Comparison of ENCODE assay signal across 22 mouse cellular contexts in the genomic region with DNA sequence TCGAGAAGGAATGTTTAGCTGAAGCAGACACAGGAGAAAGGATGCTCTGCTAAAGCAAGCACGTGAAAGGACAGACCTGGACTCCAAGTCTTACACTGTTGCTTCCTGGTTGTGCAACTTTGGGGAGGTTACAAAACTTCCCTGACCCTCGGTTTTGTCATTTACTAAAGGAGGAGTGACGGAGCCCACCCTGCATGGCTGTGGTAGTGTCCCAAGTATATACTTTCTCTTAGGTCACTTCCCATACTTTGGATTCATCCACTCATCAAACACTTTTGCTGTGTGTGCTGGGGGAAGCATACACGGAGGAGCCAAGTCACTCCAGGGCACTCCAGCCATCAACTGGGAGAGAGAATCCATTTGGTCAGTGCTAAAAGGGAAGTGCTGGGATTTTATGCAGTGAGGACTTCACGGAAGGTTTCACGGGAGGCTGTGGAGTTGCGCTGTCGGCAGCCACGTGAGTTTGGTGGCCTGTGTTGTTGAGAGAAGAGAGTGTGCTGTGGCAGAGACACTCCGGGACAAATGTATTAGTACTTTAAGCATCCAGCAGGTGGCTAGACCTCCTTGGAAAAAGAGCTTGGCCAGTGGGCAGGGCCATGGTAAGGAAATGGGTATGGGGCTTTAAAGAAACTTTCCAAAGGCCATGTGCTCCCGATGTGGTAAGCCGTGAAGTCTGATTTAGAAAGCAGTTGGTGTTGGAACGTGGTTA.
DNase-seq lines count a peak whose midpoint lies in the region; ATAC-seq and TF ChIP-seq lines count a peak whose summit lies in the region.
"Had no signal": no experiment of that assay in that cellular context is flagged by ENCODE, and none has a peak within 500 bp of the region (broad histone marks: within the 10 kb centered on the region; RNA-seq: fewer than 3 reads in every experiment).

No protein-coding gene starts in this region.

- no peak for ATAC-seq in forebrain, postnatal 0 days
- no peak for ATAC-seq in forebrain, embryonic 14.5 days
- ATAC-seq in liver, embryonic 14.5 days (ENCODE audit: insufficient read depth) = no peak
- ATAC-seq in liver, embryonic 11.5 days (replicated peaks; ENCODE audit: low FRiP score) = no peak
- peak; percentile 38 for ATAC-seq in megakaryocyte progenitor cell, adult 5-6 weeks (replicated peaks; ENCODE audit: poor library complexity)
- ATAC-seq: forebrain, embryonic 15.5 days; intestine, embryonic 16.5 days; Patski had no signal

- no peak overlapping the region for H3K9ac ChIP-seq in forebrain, postnatal 0 days
- H3K9ac ChIP-seq in forebrain, embryonic 14.5 days (ENCODE audit: low read length) = no peak overlapping the region
- no peak overlapping the region for H3K9ac ChIP-seq in liver, embryonic 14.5 days (replicated peaks)
- no peak overlapping the region for H3K9ac ChIP-seq in liver, embryonic 11.5 days (ENCODE audit: low read depth, low read length)
- H3K9ac ChIP-seq: forebrain, embryonic 15.5 days; hindbrain, embryonic 12.5 days; liver, embryonic 15.5 days had no signal

- TF ChIP-seq CTCF in forebrain, postnatal 0 days (IDR thresholded peaks at IDR 0.05; ENCODE audit: low read depth) = peak; percentile 26
- TF ChIP-seq CTCF in liver, embryonic 14.5 days (IDR thresholded peaks at IDR 0.05; ENCODE audit: low read depth) = peak; percentile 55

- H3K4me3 ChIP-seq in forebrain, postnatal 0 days (ENCODE audit: low read depth, low read length) = no peak overlapping the region
- no peak overlapping the region for H3K4me3 ChIP-seq in forebrain, embryonic 14.5 days (ENCODE audit: low read depth, low read length)
- H3K4me3 ChIP-seq in liver, embryonic 14.5 days (ENCODE audit: insufficient read depth in 1 of 2, low read depth in 2 of 2, low read length in 2 of 2) = no peak overlapping the region
- no peak overlapping the region for H3K4me3 ChIP-seq in liver, embryonic 11.5 days (ENCODE audit: low read depth, low read length)
- H3K4me3 ChIP-seq: erythroblast, embryonic 14.5 days; forebrain, embryonic 15.5 days; hindbrain, embryonic 12.5 days; liver, embryonic 15.5 days had no signal

- H3K36me3 ChIP-seq in forebrain, postnatal 0 days (ENCODE audit: insufficient read depth) = no peaks in the 10 kb centered on the region
- H3K36me3 ChIP-seq in forebrain, embryonic 14.5 days (ENCODE audit: control insufficient read depth, insufficient read depth, low read length) = no peaks in the 10 kb centered on the region
- no peaks in the 10 kb centered on the region for H3K36me3 ChIP-seq in liver, embryonic 14.5 days (replicated peaks; ENCODE audit: control insufficient read depth, insufficient read depth, low read depth)
- H3K36me3 ChIP-seq in liver, embryonic 11.5 days (ENCODE audit: control insufficient read depth, insufficient read depth, low read length) = no peaks in the 10 kb centered on the region
- H3K36me3 ChIP-seq: forebrain, embryonic 15.5 days; hindbrain, embryonic 12.5 days; liver, embryonic 15.5 days had no signal

- H3K9me3 ChIP-seq in forebrain, postnatal 0 days (ENCODE audit: low read length) = no peaks in the 10 kb centered on the region
- no peaks in the 10 kb centered on the region for H3K9me3 ChIP-seq in forebrain, embryonic 14.5 days (replicated peaks; ENCODE audit: control insufficient read depth, low read length)
- no peaks in the 10 kb centered on the region for H3K9me3 ChIP-seq in liver, embryonic 14.5 days (ENCODE audit: control insufficient read depth, low read length)
- H3K9me3 ChIP-seq in liver, embryonic 11.5 days (ENCODE audit: control insufficient read depth, low read length) = no peaks in the 10 kb centered on the region
- H3K9me3 ChIP-seq: forebrain, embryonic 15.5 days; hindbrain, embryonic 12.5 days; liver, embryonic 15.5 days had no signal

- no peaks in the 10 kb centered on the region for H3K4me1 ChIP-seq in forebrain, postnatal 0 days (ENCODE audit: insufficient read depth)
- H3K4me1 ChIP-seq in forebrain, embryonic 14.5 days (ENCODE audit: control insufficient read depth, insufficient read depth, low read length) = no peaks in the 10 kb centered on the region
- H3K4me1 ChIP-seq in liver, embryonic 14.5 days (replicated peaks; ENCODE audit: control insufficient read depth in 2 of 2, insufficient read depth in 2 of 2, low read length in 1 of 2) = peaks cover 10 to 15% of the 10 kb centered on the region in 2 experiments
- peaks cover 12% of the 10 kb centered on the region for H3K4me1 ChIP-seq in liver, embryonic 11.5 days (replicated peaks; ENCODE audit: control insufficient read depth, insufficient read depth, low read length)

- no peak overlapping the region for H3K27ac ChIP-seq in forebrain, postnatal 0 days (ENCODE audit: low read depth, low read length)
- no peak overlapping the region for H3K27ac ChIP-seq in forebrain, embryonic 14.5 days (ENCODE audit: low read depth, low read length)
- no peak overlapping the region for H3K27ac ChIP-seq in liver, embryonic 14.5 days
- H3K27ac ChIP-seq in liver, embryonic 11.5 days (ENCODE audit: low read depth, low read length) = no peak overlapping the region
- H3K27ac ChIP-seq: forebrain, embryonic 15.5 days; hindbrain, embryonic 12.5 days; liver, embryonic 15.5 days had no signal

- no peak overlapping the region for H3K4me2 ChIP-seq in forebrain, postnatal 0 days (ENCODE audit: low read depth)
- no peak overlapping the region for H3K4me2 ChIP-seq in forebrain, embryonic 14.5 days (ENCODE audit: low read length)
- H3K4me2 ChIP-seq in liver, embryonic 14.5 days (ENCODE audit: low read depth) = no peak overlapping the region
- no peak overlapping the region for H3K4me2 ChIP-seq in liver, embryonic 11.5 days
- H3K4me2 ChIP-seq: forebrain, embryonic 15.5 days; hindbrain, embryonic 12.5 days; liver, embryonic 15.5 days had no signal

- TF ChIP-seq EP300 in liver, embryonic 14.5 days (IDR thresholded peaks at IDR 0.05; ENCODE audit: low read depth) = no peak

- no peak for DNase-seq in forebrain, postnatal 0 days
- DNase-seq in forebrain, embryonic 14.5 days (ENCODE audit: low spot score) = no peak
- no peak for DNase-seq in liver, embryonic 14.5 days (ENCODE audit: low read depth in 3 of 3, low spot score in 3 of 3)
- DNase-seq in liver, embryonic 11.5 days (ENCODE audit: low spot score) = no peak
- peak; percentile 70 for DNase-seq in ES-CJ7 (ENCODE audit: low read depth, low spot score)
- DNase-seq in c-Kit-positive CD71-positive TER-119-positive erythroid progenitor cells, embryonic 14.5 days (ENCODE audit: low spot score) = no peak
- DNase-seq in adrenal gland, postnatal 36 days = no peak
- DNase-seq: cerebellum, adult 11 months; cerebellum, postnatal 25 days; kidney, postnatal 10 days; layer of hippocampus, adult 9-11 months; lung, postnatal 4 days; midbrain, embryonic 14.5 days; right cerebral cortex, postnatal 14 days; thymus, postnatal 4 days had no signal

- 78% methylated on average over 14 of the region's 14 CpGs for WGBS in forebrain, postnatal 0 days
- 84% methylated on average over 14 of the region's 14 CpGs for WGBS in forebrain, embryonic 14.5 days
- 58% methylated on average over 14 of the region's 14 CpGs for WGBS in liver, embryonic 14.5 days (ENCODE audit: insufficient replicate concordance)
- 63% methylated on average over 14 of the region's 14 CpGs for WGBS in liver, embryonic 11.5 days

- no peaks in the 10 kb centered on the region for H3K27me3 ChIP-seq in forebrain, postnatal 0 days (ENCODE audit: insufficient read depth, low read length)
- no peaks in the 10 kb centered on the region for H3K27me3 ChIP-seq in forebrain, embryonic 14.5 days (replicated peaks; ENCODE audit: control insufficient read depth, insufficient read depth, low read length)
- no peaks in the 10 kb centered on the region; the same call in 1 of the 2 replicates for H3K27me3 ChIP-seq in liver, embryonic 14.5 days (ENCODE audit: control insufficient read depth, insufficient read depth, low read length)
- peaks cover 6% of the 10 kb centered on the region for H3K27me3 ChIP-seq in liver, embryonic 11.5 days (replicated peaks; ENCODE audit: control insufficient read depth, insufficient read depth, low read length)
- H3K27me3 ChIP-seq: forebrain, embryonic 15.5 days; hindbrain, embryonic 12.5 days; Patski had no signal
